Mouse (Mus musculus) CH12.LX (cell line): ENCODE results near the gene Ube2e1. TPM values are rescaled to one million over a fixed set of nuclear protein-coding genes. Genes with fewer than 3 reads are reported as not detected.

Experiments used
- DNase-seq: peaks from one replicate; pipeline ENCODE4 v3.0.0-alpha.2; 2013; ENCODE audit errors: extremely low read depth
- H3K27ac ChIP-seq: 2 replicates; pipeline ENCODE4 v1.5.1; 2012; ENCODE audit warnings: low read depth, mild to moderate bottlenecking, control low read depth, moderate library complexity; ENCODE audit not compliant: insufficient read depth
- H3K27me3 ChIP-seq: replicated peaks from 2 replicates; pipeline ENCODE3; 2012; ENCODE audit warnings: inconsistent platforms
- H3K36me3 ChIP-seq, 2 experiments: replicated peaks in 1 of 2; 2 replicates each; pipeline versions ENCODE3 to v1.6.1; 2012; ENCODE audit warnings: inconsistent platforms in 1 of 2, low read length in 1 of 2, mild to moderate bottlenecking in 1 of 2, mixed read lengths in 1 of 2, moderate library complexity in 1 of 2; ENCODE audit not compliant: control insufficient read depth in 1 of 2, insufficient read depth in 1 of 2
- H3K4me1 ChIP-seq, 2 experiments: 2 replicates each; pipeline ENCODE4 v1.6.1; 2012; ENCODE audit warnings: inconsistent platforms in 1 of 2, moderate library complexity in 1 of 2; ENCODE audit not compliant: insufficient read depth in 2 of 2, control insufficient read depth in 1 of 2
- H3K4me2 ChIP-seq: 2 replicates; pipeline ENCODE4 v1.6.1; 2012; ENCODE audit warnings: low read depth, mild to moderate bottlenecking, control low read depth; ENCODE audit not compliant: poor library complexity, insufficient read depth, severe bottlenecking
- H3K4me3 ChIP-seq, 3 experiments: fragments of 150-350 bp in 1 of 3; sonication (generic) in 1 of 3; replicated peaks in 1 of 3; 2 replicates each; pipeline versions ENCODE3 to v1.5.1; 2011 to 2012; ENCODE audit warnings: low read depth in 2 of 3, low read length in 2 of 3, mild to moderate bottlenecking in 2 of 3, moderate library complexity in 2 of 3, control low read depth in 1 of 3, improper control_type of control experiment in 1 of 3, inconsistent platforms in 1 of 3, mixed read lengths in 1 of 3; ENCODE audit not compliant: poor library complexity in 1 of 3
- H3K79me2 ChIP-seq: replicated peaks from 2 replicates; pipeline ENCODE4 v1.6.1; 2012; ENCODE audit warnings: mild to moderate bottlenecking, moderate library complexity; ENCODE audit not compliant: control insufficient read depth, poor library complexity, insufficient read depth, severe bottlenecking; ENCODE audit errors: extremely low read depth
- H3K9ac ChIP-seq: 2 replicates; pipeline ENCODE4 v1.6.1; 2012; ENCODE audit warnings: low read depth, mild to moderate bottlenecking, control low read depth, moderate library complexity; ENCODE audit not compliant: insufficient read depth
- H3K9me3 ChIP-seq: replicated peaks from 2 replicates; pipeline ENCODE3; 2012; ENCODE audit warnings: low read length, inconsistent platforms, mixed read lengths
- BHLHE40 ChIP-seq: IDR thresholded peaks from 2 replicates; pipeline ENCODE4 v1.6.1; 2011; ENCODE audit warnings: mild to moderate bottlenecking, low read depth, low read length, improper control_type of control experiment
- CTCF ChIP-seq, 2 experiments: IDR thresholded peaks in 1 of 2; conservative IDR thresholded peaks in 1 of 2; 2 replicates each; pipeline ENCODE4 v1.5.1; 2011 to 2012; ENCODE audit warnings: low read depth in 2 of 2, low read length in 2 of 2, improper control_type of control experiment in 1 of 2, inconsistent platforms in 1 of 2, mild to moderate bottlenecking in 1 of 2, moderate library complexity in 1 of 2
- EP300 ChIP-seq: IDR thresholded peaks from 2 replicates; pipeline ENCODE4 v1.6.1; 2011; ENCODE audit warnings: low read length, improper control_type of control experiment
- ETS1 ChIP-seq: conservative IDR thresholded peaks from 2 replicates; pipeline ENCODE4 v1.6.1; 2012; ENCODE audit warnings: low read depth, mild to moderate bottlenecking, inconsistent platforms, low read length, improper control_type of control experiment, moderate library complexity
- IRF4 ChIP-seq: IDR thresholded peaks from 2 replicates; pipeline ENCODE4 v1.6.1; 2014; ENCODE audit warnings: low read depth, mild to moderate bottlenecking, inconsistent platforms, low read length, improper control_type of control experiment
- JUN ChIP-seq: IDR thresholded peaks from 2 replicates; pipeline ENCODE4 v1.6.1; 2011; ENCODE audit warnings: low read depth, mild to moderate bottlenecking, low read length, improper control_type of control experiment, moderate library complexity; ENCODE audit not compliant: insufficient read depth
- JUND ChIP-seq: conservative IDR thresholded peaks from 2 replicates; pipeline ENCODE4 v1.6.1; 2011; ENCODE audit warnings: low read depth, low read length, improper control_type of control experiment
- KAT2A ChIP-seq: IDR thresholded peaks from 2 replicates; pipeline ENCODE4 v1.6.1; 2012; ENCODE audit warnings: low read length, improper control_type of control experiment, inconsistent platforms; ENCODE audit not compliant: insufficient replicate concordance
- MAZ ChIP-seq: IDR thresholded peaks from 2 replicates; pipeline ENCODE4 v1.6.1; 2012; ENCODE audit warnings: low read depth, mild to moderate bottlenecking, inconsistent platforms, low read length, improper control_type of control experiment, moderate library complexity
- MEF2A ChIP-seq: IDR thresholded peaks from 2 replicates; pipeline ENCODE4 v1.6.1; 2014; ENCODE audit warnings: low read depth, mild to moderate bottlenecking, inconsistent platforms, low read length, improper control_type of control experiment, borderline replicate concordance
- MXI1 ChIP-seq: IDR thresholded peaks from 2 replicates; pipeline ENCODE4 v1.6.1; 2011; ENCODE audit warnings: mild to moderate bottlenecking, low read depth, low read length, improper control_type of control experiment
- POLR2A ChIP-seq: IDR thresholded peaks from 2 replicates; pipeline ENCODE4 v1.6.1; 2011; ENCODE audit warnings: low read depth, mild to moderate bottlenecking, improper control_type of control experiment, low read length
- SIN3A ChIP-seq: IDR thresholded peaks from 2 replicates; pipeline ENCODE4 v1.6.1; 2012; ENCODE audit warnings: low read length, improper control_type of control experiment, inconsistent platforms
- SMC3 ChIP-seq: IDR thresholded peaks from 2 replicates; pipeline ENCODE4 v1.6.1; 2011; ENCODE audit warnings: low read depth, low read length, improper control_type of control experiment
- USF2 ChIP-seq: conservative IDR thresholded peaks from 2 replicates; pipeline ENCODE4 v1.6.1; 2011; ENCODE audit warnings: low read depth, low read length, improper control_type of control experiment
- ZC3H11A ChIP-seq: IDR thresholded peaks from 2 replicates; pipeline ENCODE4 v1.6.1; 2012; ENCODE audit warnings: low read depth, mild to moderate bottlenecking, inconsistent platforms, low read length, improper control_type of control experiment
- ZNF384 ChIP-seq: IDR thresholded peaks from 2 replicates; pipeline ENCODE4 v1.6.1; 2012; ENCODE audit warnings: low read depth, low read length, improper control_type of control experiment, inconsistent platforms
- dilution Hi-C: fragments of 300-500 bp; cut with MboI; formaldehyde crosslinking; loops from 2 replicates; pipeline ENCODE4 v1.14.3; 2020; ENCODE audit warnings: low sequenced_read_pairs; ENCODE audit not compliant: extremely low pct_unique_long_range_greater_than_20kb, extremely low pct_ligation_motif_present
- in situ Hi-C: fragments of 300-500 bp; cut with MboI; formaldehyde crosslinking; loops from 3 replicates; pipeline ENCODE4 v1.14.3; 2019; ENCODE audit warnings: low sequenced_read_pairs, low pct_ligation_motif_present, low pct_unique_long_range_greater_than_20kb, mixed read lengths
- polyA plus RNA-seq: library from polyadenylated mRNA; unstranded; fragments of >175 nt; gene quantifications from 2 replicates; pipeline ENCODE4 v1.2.1, GENCODE M21; 2012; ENCODE audit warnings: low read depth; ENCODE audit not compliant: insufficient read length
- total RNA-seq, 2 experiments: library from RNA; depleted of rRNA; stranded (reverse); fragments of 300-350 nt in 1 of 2; fragments of >200 nt in 1 of 2; gene quantifications; 2 replicates each; pipeline ENCODE4 v1.2.3; 2012 to 2014

The Ube2e1 gene
- total and polyA plus RNA-seq, 3 experiments, result 28.1 to 202 (median 183) TPM

DNA sequence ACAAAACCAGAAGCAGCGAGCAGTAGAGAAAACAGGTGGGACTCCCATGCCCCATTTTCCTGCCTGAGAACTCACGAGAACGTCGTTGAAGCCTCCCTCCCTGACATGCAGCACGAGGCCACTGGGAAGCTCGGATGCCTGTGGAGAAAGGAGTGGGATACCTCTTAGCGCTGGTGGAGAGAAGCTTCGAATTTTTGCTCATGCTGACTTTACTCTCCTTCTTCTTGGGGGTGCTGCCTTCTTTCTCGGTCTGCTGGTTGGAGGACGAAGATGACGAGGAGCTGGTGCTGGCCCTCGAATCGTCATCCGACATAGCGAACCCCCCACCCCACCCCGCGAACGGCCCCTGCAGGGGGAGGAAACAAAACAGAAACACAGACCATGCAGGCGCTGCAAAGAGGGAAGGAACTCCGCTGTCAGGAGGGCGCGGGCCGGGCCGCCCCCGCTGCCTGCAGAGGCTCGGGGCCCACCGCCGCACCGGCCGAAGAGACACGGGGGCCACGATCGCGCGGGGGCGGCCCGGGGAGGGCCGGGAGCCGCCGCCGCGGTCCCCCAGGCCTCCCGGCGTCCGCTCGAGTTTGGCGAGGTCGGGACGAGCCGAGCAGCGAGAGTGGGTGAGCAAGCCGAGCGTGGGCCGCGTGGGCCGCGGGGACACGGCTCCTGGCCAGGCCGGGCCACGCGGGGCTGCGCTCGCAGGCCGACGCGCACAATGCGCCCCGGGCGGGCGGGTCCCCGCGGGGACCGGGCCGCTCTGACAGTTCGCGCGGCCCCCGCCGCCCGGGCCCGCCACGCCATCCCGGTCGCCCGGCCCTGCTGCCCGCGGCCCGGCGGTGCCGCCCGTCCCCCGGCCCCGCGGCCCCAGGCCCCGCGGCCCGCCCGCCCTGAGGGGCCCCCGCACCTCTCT, 618 bp downstream of the Ube2e1 start:
- no peaks in the 10 kb centered on the region for H3K9me3 ChIP-seq
- no peaks in the 10 kb centered on the region for H3K27me3 ChIP-seq
- DNase-seq, result no peak
- H3K4me1 ChIP-seq, result peaks cover 0 to 36% of the 10 kb centered on the region in 2 experiments; a peak in 2 of 4 replicates
- H3K36me3 ChIP-seq, result peaks cover 6 to 34% of the 10 kb centered on the region in 2 experiments
- no peak overlapping the region for H3K27ac ChIP-seq
- TF ChIP-seq MXI1 (no peak), SMC3 (no peak), BHLHE40 (no peak), IRF4 (no peak), MEF2A (no peak), MAZ (no peak), USF2 (no peak), JUND (no peak), JUN (no peak), ZC3H11A (no peak), POLR2A (no peak), EP300 (no peak)
- TF ChIP-seq, all 38 proteins: peak for 0
- H3K9ac ChIP-seq, result peak overlapping the region; percentile 98
- no peaks in the 10 kb centered on the region for H3K79me2 ChIP-seq
- H3K4me2 ChIP-seq, result peak overlapping the region; percentile 81
- dilution Hi-C loops, result no loop called here
- peak overlapping the region; percentile 49 to 96 (median 89) for H3K4me3 ChIP-seq
- in situ Hi-C loops, result no loop called here

GRCm38 (mm10) chr14:18326968-18327672, 4.5 kb downstream of the Ube2e1 start:
- dilution Hi-C loops, result no loop called here
- Histone ChIP-seq H3K4me2 (no peak overlapping the region), H3K4me3 (no peak overlapping the region), H3K79me2 (no peaks in the 10 kb centered on the region), H3K27me3 (no peaks in the 10 kb centered on the region), H3K9me3 (no peaks in the 10 kb centered on the region), H3K4me1 (peaks cover 0 to 36% of the 10 kb centered on the region in 2 experiments; a peak in 2 of 4 replicates), H3K36me3 (peaks cover 8 to 62% of the 10 kb centered on the region in 2 experiments), H3K9ac (no peak overlapping the region), H3K27ac (no peak overlapping the region)
- no peak for DNase-seq
- TF ChIP-seq EP300, result no peak
- no peak for TF ChIP-seq CTCF (conservative IDR thresholded peaks at IDR 0.05 in 1 of 2, IDR thresholded peaks at IDR 0.05 in 1 of 2; ENCODE audit: low read depth in 2 of 2, low read length in 2 of 2)
- TF ChIP-seq ZC3H11A, result no peak
- no peak for TF ChIP-seq ZNF384
- no peak for TF ChIP-seq KAT2A
- TF ChIP-seq ETS1, result no peak
- no peak for TF ChIP-seq SIN3A
- in situ Hi-C loops, result no loop called here
